ENCODE assay signal across 16 mouse cellular contexts in genomic region chr8:80203769-80204677, GRCm38 (mm10).
DNase-seq lines count a peak whose midpoint lies in the region; ATAC-seq lines count a peak whose summit lies in the region.
"Had no signal": no experiment of that assay in that cellular context is flagged by ENCODE, and none has a peak within 500 bp of the region (broad histone marks: within the 10 kb centered on the region; RNA-seq: fewer than 3 reads in every experiment).

No protein-coding gene starts in this region.

- WGBS in midbrain, embryonic 12.5 days: 42% methylated on average over 4 of the region's 4 CpGs
- WGBS in midbrain, embryonic 10.5 days: 65% methylated on average over 4 of the region's 4 CpGs
- 45% methylated on average over 4 of the region's 4 CpGs for WGBS in lung, embryonic 16.5 days
- WGBS in midbrain, embryonic 16.5 days: 35% methylated on average over 4 of the region's 4 CpGs

- DNase-seq in embryo, embryonic 11 days: peak; percentile 21
- DNase-seq in embryo, embryonic 10 days (ENCODE audit: low spot score): no peak
- no peak for DNase-seq in midbrain, embryonic 10.5 days (ENCODE audit: low spot score)
- DNase-seq in left cerebral cortex, adult 9 months (ENCODE audit: low spot score in 2 of 2): no peak
- DNase-seq: cerebellum, adult 11-12 months; heart, adult 2 months; liver, embryonic 13.5 days; right cerebral cortex, postnatal 25 days; thymus, adult 2 months had no signal

- no peaks in the 10 kb centered on the region for H3K9me3 ChIP-seq in midbrain, embryonic 12.5 days
- no peaks in the 10 kb centered on the region for H3K9me3 ChIP-seq in midbrain, embryonic 10.5 days (replicated peaks)
- no peaks in the 10 kb centered on the region for H3K9me3 ChIP-seq in lung, embryonic 16.5 days (ENCODE audit: control insufficient read depth, low read length)
- H3K9me3 ChIP-seq in midbrain, embryonic 16.5 days (replicated peaks; ENCODE audit: control insufficient read depth, low read length, poor library complexity, severe bottlenecking): no peaks in the 10 kb centered on the region
- H3K9me3 ChIP-seq: embryonic facial prominence, embryonic 12.5 days; liver, embryonic 13.5 days had no signal

- H3K4me2 ChIP-seq in midbrain, embryonic 12.5 days (replicated peaks): no peak overlapping the region
- no peak overlapping the region for H3K4me2 ChIP-seq in lung, embryonic 16.5 days (ENCODE audit: low read depth, low read length)
- no peak overlapping the region for H3K4me2 ChIP-seq in midbrain, embryonic 16.5 days (ENCODE audit: low read length)
- H3K4me2 ChIP-seq: embryonic facial prominence, embryonic 12.5 days; liver, embryonic 13.5 days had no signal

- no peak overlapping the region for H3K4me3 ChIP-seq in midbrain, embryonic 12.5 days
- no peak overlapping the region for H3K4me3 ChIP-seq in midbrain, embryonic 10.5 days
- H3K4me3 ChIP-seq in lung, embryonic 16.5 days (ENCODE audit: low read length): no peak overlapping the region
- no peak overlapping the region for H3K4me3 ChIP-seq in midbrain, embryonic 16.5 days (ENCODE audit: low read depth, low read length)
- H3K4me3 ChIP-seq: embryonic facial prominence, embryonic 12.5 days; heart, adult 2 months; liver, embryonic 13.5 days had no signal

- H3K9ac ChIP-seq in midbrain, embryonic 12.5 days (replicated peaks): no peak overlapping the region
- no peak overlapping the region for H3K9ac ChIP-seq in lung, embryonic 16.5 days (ENCODE audit: low read length)
- no peak overlapping the region for H3K9ac ChIP-seq in midbrain, embryonic 16.5 days (ENCODE audit: low read depth, low read length)
- H3K9ac ChIP-seq: embryonic facial prominence, embryonic 12.5 days; liver, embryonic 13.5 days had no signal

- H3K27me3 ChIP-seq in midbrain, embryonic 12.5 days: no peaks in the 10 kb centered on the region
- H3K27me3 ChIP-seq in midbrain, embryonic 10.5 days (ENCODE audit: low read depth, poor library complexity, severe bottlenecking): no peaks in the 10 kb centered on the region
- H3K27me3 ChIP-seq in lung, embryonic 16.5 days (ENCODE audit: control insufficient read depth, insufficient read depth, low read depth, low read length): no peaks in the 10 kb centered on the region
- H3K27me3 ChIP-seq in midbrain, embryonic 16.5 days (ENCODE audit: control insufficient read depth, insufficient read depth, low read depth, low read length): no peaks in the 10 kb centered on the region
- H3K27me3 ChIP-seq: embryonic facial prominence, embryonic 12.5 days; liver, embryonic 13.5 days had no signal

- H3K36me3 ChIP-seq in midbrain, embryonic 12.5 days: no peaks in the 10 kb centered on the region
- no peaks in the 10 kb centered on the region for H3K36me3 ChIP-seq in midbrain, embryonic 10.5 days
- H3K36me3 ChIP-seq in lung, embryonic 16.5 days (ENCODE audit: control insufficient read depth, insufficient read depth, low read length): no peaks in the 10 kb centered on the region
- H3K36me3 ChIP-seq in midbrain, embryonic 16.5 days (ENCODE audit: control insufficient read depth, insufficient read depth, low read length): no peaks in the 10 kb centered on the region
- H3K36me3 ChIP-seq: embryonic facial prominence, embryonic 12.5 days; liver, embryonic 13.5 days had no signal

- no peak overlapping the region for H3K27ac ChIP-seq in midbrain, embryonic 12.5 days (replicated peaks)
- H3K27ac ChIP-seq in midbrain, embryonic 10.5 days (replicated peaks): no peak overlapping the region
- H3K27ac ChIP-seq in lung, embryonic 16.5 days (ENCODE audit: low read length): peak overlapping the region; percentile 65
- no peak overlapping the region for H3K27ac ChIP-seq in midbrain, embryonic 16.5 days (ENCODE audit: low read length)
- H3K27ac ChIP-seq: embryonic facial prominence, embryonic 12.5 days; heart, adult 2 months; liver, embryonic 13.5 days had no signal

- ATAC-seq in midbrain, embryonic 12.5 days (ENCODE audit: low FRiP score, low read depth): peak; percentile 70
- peak; percentile 95 for ATAC-seq in lung, embryonic 16.5 days (ENCODE audit: low read depth)
- ATAC-seq in midbrain, embryonic 16.5 days: peak; percentile 39; the same call in 1 of the 2 replicates
- no peak for ATAC-seq in activated CD4-positive, CD25-positive, alpha-beta regulatory T cell, adult 4 months
- ATAC-seq: inflammation-experienced regulatory T-cells, adult 6 months; Patski had no signal

- H3K4me1 ChIP-seq in midbrain, embryonic 12.5 days: peaks cover 14% of the 10 kb centered on the region
- peaks cover 14% of the 10 kb centered on the region; the same call in 1 of the 2 replicates for H3K4me1 ChIP-seq in midbrain, embryonic 10.5 days
- peaks cover 5% of the 10 kb centered on the region; the same call in 1 of the 2 replicates for H3K4me1 ChIP-seq in lung, embryonic 16.5 days (replicated peaks; ENCODE audit: control insufficient read depth, insufficient read depth, low read length)
- no peaks in the 10 kb centered on the region for H3K4me1 ChIP-seq in midbrain, embryonic 16.5 days (ENCODE audit: control insufficient read depth, insufficient read depth, low read length)
- H3K4me1 ChIP-seq: liver, embryonic 13.5 days had no signal
